Mouse (Mus musculus) T-helper 17 cell (primary cell): Measurements from ENCODE around the gene Cdc37.

Source experiments
- in situ Hi-C, 2 experiments: fragments of 300-600 bp; cut with MboI, MseI; formaldehyde crosslinking; loops; 1 replicate in 1 of 2; 2 replicates in 1 of 2; pipeline ENCODE4 v1.15.1; 2025; ENCODE audit warnings: high pct_unique_total_duplicates in 2 of 2

Gene Cdc37

DNA sequence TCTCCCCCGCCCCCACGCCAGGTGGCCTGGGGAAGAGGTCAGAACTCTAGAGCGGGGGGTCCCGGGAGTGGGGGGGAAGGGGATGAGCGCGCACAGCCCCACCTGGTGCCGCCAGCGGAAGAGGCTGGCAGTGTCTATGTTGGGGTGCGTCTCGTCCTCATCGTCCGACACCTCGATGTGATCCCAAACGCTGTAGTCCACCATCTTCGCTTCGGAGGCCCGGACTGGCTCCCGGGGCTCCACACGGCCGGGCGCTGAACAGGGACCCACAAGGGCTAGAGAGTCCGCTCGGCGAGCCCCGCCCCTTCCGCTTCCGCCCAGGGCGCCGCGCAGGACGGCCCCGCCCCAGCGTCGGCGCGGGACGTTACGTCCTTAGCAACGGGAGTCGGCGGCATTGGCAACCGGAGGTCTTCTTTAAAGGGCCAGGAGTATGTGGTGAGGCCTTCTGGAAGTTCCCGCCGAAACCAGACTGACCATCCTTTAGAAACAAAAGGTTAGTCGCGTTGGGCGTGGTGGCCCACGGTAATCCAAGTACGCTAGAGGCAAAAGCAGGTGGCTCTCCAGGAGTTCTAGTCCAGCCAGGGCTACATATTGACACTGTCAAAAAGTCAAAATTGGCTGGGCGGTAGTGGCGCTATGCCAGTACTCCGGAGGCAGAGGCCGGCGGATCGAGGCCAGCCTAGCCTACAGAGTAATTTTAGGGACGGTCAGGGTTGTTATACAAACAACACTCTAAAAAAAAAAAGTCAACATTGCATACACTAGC lies at the start of gene Cdc37:
Gene Cdc37, minus strand, starts transcription at position 329 of the 766 bp plus-strand sequence.
- in situ Hi-C loops: loop anchor here in 1 of 2 experiments (5.0 kb wide), 2 partner anchors 77 to 118 kb away; partner anchors contain the start of gene Icam5

DNA sequence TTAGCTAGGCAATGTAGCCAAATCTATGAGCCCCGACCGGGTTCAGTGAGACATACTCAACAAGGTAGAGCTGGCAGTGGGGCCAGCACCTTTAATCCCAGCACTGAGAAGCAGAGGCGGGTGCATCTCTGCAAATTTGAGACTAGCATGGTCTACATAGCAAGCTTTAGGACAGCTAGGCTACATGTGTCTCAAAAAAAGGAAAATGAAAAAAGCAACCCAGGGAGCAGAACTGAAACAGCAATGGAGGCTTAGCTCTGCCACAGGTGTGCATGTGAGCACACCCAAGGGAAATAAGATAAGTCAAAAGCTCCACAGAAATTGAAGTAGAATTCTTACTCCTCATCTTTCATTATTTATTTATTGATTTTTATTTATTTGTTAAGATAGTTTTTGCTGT lies 49.2 kb upstream of the Cdc37 start:
- in situ Hi-C loops: loop anchor here in 1 of 2 experiments (25.0 kb wide), 1 partner anchor 1988 kb away; no protein-coding TSS in a partner anchor

DNA sequence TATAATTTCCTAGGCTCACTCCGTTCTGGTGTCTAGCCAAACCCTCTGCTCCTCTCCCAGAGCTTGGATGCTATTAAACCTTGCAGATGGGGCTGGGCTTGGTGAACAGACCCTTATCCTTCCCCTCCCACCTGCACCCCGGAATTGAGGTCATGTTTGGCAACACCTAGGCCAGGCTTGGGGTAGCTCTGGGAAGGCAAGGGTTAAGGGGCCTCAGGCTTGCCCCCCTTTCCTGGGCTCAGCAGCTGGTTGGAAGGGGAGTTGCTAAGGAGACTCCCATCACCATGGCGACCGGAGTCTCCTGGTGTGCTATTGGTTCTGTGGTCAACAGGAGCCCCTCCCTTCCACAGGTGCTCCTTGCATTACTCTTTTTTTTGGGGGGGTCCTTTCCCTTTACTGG lies 48.2 kb upstream of the Cdc37 start:
- in situ Hi-C loops: loop anchor here in 1 of 2 experiments (25.0 kb wide), 1 partner anchor 1989 kb away; no protein-coding TSS in a partner anchor

DNA sequence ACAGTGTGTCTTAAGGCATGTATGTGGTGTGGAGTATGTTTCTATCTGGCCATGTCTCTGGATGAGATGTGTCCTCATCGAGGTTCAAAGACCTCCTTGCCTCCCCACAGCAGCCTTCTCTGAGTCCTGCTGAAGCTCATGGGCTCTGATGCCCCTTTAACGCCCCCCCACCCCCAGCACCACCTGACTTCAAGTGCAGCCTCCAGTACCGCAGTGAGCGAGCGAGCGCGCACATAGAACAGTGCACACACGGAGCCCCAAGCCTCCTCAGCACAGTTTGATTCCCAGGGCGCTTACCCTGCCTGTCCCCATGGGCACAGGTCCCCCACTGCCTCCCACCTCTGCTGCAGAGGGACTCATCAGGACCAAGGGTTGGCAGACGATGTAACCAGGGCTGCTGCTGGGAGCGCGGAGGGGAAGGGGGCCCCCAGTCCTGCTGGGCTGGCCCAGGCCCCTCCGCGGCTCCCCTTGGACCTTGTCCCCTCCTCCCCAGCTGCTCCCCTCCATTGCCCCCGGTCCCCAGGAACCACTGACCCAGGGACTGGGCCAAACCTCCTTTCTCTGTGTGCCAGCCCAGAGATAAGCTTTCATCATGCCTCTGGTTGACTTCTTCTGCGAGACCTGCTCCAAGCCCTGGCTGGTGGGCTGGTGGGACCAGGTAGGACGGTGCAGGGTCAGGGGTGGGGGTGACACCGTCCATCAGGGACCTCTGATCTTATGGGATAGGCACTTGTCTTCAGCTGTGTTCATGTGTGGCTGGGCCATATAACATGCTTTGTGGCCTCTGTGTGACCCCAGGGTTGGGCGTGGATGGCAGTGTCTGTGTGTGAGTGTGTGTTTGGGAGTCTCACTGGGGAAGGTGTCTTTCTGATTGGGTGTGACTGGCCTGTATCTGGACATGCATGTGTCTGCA lies 47.0 kb upstream of the Cdc37 start:
- in situ Hi-C loops: loop anchor here in 1 of 2 experiments (25.0 kb wide), 1 partner anchor 1991 kb away; no protein-coding TSS in a partner anchor

DNA sequence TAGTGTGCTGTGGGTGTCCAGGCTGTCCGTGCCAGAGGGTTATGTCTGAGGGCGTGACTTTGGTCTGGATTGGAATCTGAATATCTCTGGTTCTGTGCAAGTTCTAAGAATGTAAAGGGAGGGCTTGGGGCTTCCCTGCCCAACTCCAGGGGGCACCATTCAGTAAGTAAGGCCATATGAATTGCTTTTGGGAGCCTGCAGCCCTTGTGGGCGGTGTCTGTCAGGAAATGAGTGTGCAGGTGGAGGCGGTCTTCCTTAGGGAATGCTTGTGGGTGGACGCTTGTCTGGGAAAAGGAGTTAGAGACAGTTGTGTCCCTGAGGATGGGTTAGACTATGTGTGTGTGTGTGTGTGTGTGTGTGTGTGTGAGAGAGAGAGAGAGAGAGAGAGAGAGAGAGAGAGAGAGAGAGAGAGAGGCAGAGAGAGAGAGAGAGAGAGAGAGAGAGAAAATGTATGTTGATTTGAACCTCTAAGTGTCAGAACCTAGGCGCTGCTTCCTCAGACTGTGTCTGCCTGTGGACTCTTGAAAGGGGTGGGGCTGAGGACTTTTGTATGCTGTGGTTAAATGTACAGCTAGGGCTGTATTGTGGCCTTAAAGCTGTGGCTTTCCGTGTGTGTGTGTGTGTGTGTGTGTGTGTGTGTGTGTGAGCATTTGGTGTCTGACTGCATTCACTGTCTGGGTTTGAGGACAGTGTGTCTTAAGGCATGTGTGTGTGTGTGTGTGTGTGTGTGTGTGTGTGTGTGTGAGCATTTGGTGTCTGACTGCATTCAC lies 46.1 kb upstream of the Cdc37 start:
- in situ Hi-C loops: loop anchor here in 1 of 2 experiments (25.0 kb wide), 1 partner anchor 1991 kb away; no protein-coding TSS in a partner anchor

DNA sequence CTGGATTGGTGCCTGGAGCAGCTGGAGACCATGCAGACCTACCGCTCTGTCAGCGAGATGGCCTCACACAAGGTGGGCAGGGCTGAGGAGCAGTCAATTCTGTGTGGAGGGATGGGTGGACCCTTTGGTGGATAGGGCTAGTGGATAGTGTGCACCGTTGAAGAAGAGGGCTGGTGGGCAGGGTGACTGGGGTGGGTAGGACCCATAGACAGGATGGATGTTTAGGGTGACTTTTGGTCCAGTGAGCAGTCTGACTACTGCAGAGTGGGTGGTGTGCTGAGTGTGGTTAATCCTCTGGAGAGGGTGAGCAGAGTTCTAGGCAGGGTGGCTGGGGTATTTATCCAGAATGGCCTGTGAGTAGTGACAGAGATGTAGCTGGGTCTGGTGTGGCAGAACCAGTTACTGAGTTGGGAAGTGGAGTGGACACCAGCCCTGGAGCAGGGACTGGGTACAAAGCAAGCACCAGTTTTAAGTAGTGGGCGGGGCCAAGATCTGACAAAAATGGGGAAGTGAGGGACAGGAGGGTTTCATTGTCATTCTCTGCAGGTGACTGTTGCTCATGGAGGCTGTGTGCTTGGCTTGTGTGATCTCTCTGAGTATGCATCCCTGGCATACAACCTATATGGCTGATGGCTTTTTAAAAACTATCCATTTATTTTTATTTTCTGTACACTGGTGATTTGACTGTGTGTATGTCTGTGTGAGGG lies 45.2 kb upstream of the Cdc37 start:
- in situ Hi-C loops: loop anchor here in 1 of 2 experiments (25.0 kb wide), 1 partner anchor 1992 kb away; no protein-coding TSS in a partner anchor

DNA sequence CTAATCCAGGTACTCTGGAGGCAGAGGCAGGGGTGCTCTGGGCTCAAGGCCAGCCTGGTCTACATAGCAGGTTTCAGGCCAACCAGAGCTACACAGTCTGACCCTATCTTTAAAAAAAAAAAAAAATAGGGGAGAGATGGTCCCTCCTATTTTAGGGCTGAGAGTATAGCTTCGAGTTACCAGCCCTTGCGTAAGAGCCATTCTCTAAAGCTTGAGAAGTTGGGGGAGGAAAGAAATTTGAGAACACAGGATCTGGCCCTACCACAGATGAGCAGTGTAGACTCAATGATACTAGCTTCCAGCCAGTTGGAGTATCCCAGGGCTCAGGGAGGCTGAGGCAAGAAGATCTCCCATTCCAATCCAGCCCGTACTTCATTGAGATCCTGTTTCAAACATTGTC lies 44.0 kb upstream of the Cdc37 start:
- in situ Hi-C loops: loop anchor here in 1 of 2 experiments (25.0 kb wide), 1 partner anchor 1994 kb away; no protein-coding TSS in a partner anchor

DNA sequence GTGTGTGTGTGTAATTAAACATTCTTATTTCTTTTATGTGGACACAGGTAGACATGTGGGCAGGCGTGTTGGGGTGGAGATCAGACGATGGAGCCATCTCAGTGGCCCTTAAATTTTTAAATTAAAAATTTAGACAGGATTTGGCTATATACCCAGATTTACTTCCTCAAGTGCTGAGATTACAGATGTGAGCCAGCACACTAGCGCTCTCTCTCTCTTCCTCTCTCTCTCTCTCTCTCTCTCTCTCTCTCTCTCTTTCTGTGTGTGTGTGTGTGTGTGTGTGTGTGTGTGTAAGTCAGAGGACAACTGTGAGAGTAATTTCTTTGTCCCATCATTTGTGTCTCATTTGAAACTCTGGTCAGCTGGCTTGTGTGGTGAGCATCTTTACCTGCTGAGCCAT lies 40.9 kb upstream of the Cdc37 start:
- in situ Hi-C loops: loop anchor here in 1 of 2 experiments (25.0 kb wide), 1 partner anchor 1997 kb away; no protein-coding TSS in a partner anchor

DNA sequence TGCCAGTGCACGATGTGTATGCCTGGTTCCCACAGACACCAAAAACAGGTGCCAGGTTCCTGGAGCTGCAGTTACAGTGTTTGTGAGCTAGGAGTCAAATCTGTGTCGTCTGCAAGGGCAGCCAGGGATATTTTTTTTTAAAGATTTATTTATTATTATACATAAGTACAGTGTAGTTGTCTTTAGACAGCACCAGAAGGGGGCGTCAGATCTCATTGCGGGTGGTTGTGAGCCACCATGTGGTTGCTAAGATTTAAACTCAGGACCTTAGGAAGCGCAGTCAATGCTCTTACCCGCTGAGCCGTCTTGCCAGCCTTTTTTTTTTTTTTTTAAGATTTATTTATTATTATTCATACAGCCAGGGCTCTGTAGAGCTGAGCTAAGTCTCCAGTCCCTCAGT lies 40.1 kb upstream of the Cdc37 start:
- in situ Hi-C loops: loop anchor here in 1 of 2 experiments (25.0 kb wide), 1 partner anchor 1997 kb away; no protein-coding TSS in a partner anchor

DNA sequence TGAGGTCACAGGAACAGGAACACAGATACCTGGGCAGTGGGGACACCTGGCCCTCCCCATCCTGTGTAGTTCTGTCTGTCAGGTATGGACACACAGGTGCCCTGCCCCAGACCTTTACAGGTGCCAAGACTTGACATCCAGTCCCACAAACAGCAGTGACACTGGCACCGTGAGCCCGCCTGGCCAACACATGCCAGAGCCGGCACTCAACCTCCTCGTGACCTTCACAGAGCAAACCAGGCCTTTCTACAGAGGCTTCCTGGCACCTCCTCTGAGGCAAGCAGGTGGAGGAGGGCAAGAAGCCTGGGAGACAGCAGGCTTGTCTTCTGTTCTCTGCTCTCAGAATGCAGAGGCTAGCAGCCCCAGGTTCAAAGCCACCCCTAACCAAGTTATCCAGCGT lies 35.7 kb upstream of the Cdc37 start:
- in situ Hi-C loops: loop anchor here in 1 of 2 experiments (25.0 kb wide), 1 partner anchor 2002 kb away; no protein-coding TSS in a partner anchor

DNA sequence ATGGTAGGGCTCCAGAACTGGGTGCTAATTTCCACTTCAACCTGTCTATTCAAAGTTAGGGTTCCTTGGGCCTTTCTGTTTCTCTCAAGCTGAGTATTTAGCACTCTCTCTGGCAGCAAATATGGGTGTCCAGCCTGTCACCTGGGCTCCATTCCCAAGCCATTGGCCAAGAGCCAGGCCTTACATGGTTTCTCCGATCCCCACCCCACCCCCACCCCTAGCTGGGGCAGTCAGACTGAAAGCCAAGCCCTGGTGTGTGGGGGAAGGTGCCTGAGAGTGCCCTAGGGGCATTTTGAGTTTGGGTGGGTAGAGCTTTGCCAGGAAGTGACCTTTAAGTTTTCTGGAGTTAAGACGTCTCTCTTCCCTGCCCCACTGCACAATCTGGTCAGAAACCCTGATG lies 35.0 kb upstream of the Cdc37 start:
- in situ Hi-C loops: loop anchor here in 1 of 2 experiments (25.0 kb wide), 1 partner anchor 2003 kb away; no protein-coding TSS in a partner anchor

DNA sequence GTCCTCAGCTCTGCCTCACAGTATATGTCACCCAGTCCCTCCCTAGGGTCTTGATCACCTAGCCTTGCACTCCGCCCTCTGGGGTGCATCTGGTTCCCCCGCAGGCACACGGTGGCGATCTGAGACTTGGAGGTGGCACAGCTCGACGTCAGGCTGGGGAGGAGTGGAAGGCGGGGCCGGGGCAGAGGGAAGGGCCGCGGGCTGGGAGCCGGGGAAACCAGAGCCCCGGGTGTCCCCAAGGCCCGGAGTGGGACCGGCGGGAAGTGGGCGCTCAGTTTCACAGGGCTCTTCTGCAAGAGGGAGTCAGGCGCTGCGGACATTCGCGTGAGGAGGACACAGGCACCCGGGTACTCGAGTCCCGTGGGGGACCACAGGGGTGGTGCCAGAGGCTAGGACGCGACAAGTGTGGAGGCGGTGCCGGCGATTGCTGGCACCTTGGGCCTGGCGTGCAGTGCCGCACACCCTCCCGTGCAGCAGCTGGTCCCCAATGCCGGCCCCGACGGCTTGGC lies 34.2 kb upstream of the Cdc37 start:
- in situ Hi-C loops: loop anchor here in 1 of 2 experiments (25.0 kb wide), 1 partner anchor 2003 kb away; no protein-coding TSS in a partner anchor

DNA sequence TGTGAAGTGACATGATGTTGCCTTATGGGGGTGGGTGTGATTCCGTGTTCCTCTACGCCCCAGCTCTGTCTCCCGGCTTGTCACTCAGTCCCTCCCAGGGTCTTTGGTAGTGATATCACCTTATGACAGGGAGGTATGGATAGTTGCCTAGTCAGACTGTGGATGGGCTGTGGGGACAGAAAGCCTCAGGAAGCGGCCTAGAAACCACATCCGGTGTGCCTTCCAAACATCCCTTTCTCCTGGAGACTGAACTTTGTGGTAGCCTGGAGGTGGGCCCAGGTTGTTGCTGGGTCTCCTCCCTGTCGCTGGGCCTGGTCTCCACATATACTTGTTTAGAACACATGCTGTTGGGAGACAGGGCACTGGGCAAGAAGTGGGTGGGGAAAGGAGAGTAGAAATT lies 33.6 kb upstream of the Cdc37 start:
- in situ Hi-C loops: loop anchor here in 1 of 2 experiments (25.0 kb wide), 1 partner anchor 2004 kb away; no protein-coding TSS in a partner anchor

DNA sequence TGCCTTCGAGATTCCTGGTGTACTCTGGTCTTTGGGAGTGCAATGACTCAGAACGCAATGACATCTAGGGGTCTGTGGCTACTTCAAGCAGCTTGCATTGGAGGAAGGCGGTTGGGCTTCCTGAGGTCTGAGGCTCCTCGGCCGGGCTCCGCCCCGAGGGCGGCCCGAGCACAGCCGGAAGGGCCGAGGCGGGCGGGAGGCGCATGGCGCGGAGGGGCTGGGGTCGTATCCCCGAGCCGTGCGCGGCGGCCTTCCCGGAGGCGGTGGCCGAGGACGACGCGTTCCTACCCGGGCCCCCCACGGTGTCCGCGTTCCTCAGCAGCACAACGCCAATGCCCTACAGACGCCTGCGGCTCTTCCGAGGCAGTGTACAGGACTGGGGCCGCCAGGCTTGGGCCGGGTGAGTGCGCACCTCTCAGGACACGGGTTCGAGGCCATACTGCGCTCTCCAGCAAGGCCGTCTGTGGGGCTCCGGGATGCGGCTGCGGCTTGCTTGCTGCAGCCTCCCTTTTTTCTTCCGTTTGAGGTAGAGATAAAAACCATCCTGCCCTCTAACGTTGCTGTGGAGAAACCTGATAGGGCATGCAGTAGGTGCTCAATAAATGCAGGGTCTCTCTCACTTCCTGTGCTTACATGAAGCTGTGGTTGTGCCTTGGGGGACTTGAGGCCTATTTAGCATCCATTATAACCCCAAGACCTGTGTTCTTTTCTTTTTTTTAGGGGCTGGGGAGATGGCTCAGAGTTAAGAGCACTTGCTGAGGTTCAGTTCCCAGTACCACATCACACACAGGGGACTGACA lies 31.8 kb upstream of the Cdc37 start:
- in situ Hi-C loops: loop anchor here in 1 of 2 experiments (25.0 kb wide), 1 partner anchor 2006 kb away; no protein-coding TSS in a partner anchor

DNA sequence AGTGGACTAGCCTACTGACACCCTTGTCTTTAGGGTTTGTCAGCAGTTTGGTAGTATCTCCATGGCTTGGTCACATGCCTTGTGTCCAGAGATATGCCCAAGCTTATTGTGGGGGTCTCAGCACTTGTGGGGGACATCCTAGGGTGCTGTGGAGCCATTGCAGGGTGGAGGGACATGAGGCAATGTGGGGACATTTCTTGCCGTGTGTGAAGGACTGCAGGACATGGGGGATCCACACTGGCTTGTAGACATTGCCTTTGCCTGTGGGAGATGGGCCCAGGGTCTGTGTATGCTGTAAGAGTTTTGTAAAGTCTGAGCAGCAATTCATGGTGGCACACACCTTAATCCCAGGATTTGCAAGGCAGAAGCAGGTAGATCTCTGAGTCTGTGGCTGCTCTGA lies 31.1 kb upstream of the Cdc37 start:
- in situ Hi-C loops: loop anchor here in 1 of 2 experiments (25.0 kb wide), 1 partner anchor 2006 kb away; no protein-coding TSS in a partner anchor

DNA sequence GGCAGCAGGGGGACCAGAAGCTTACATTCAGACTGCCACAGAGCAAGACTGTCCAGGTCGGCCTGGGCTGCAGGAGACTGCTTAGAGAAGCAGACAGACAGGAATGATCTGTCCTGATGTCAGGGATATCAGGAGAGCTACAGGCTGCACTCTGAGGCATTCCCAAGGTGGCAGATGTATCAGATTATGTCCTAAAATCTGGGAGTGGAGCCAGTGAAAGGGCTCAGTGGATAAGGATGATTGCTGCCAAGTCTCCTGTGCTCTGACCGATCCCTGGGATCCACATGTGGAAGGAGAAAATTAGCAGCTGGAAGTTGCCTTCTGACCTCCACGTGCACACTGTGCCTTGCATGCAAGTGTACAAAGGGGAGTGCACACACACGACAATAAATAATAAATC lies 30.6 kb upstream of the Cdc37 start:
- in situ Hi-C loops: loop anchor here in 1 of 2 experiments (25.0 kb wide), 1 partner anchor 2007 kb away; no protein-coding TSS in a partner anchor

DNA sequence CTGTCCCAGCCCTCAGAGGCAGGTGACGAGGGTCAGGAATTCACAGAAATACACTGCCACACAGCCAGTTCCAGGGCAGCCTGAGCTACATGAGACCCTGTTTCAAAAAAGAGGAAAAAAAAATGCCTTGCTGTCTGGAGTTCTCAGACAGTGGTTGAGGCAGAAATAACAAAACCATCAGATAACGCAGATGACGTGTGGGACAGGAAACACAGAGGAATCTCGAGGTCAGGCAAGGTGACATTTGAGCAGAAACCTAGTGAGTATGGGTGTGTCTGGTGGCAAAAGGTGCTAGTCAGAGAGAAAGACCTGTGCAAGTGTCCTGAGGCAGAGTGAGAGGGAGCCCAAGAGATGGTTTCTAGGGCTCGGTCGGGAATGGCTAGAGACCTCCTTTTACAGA lies 22.6 kb upstream of the Cdc37 start:
- in situ Hi-C loops: no loop called here

DNA sequence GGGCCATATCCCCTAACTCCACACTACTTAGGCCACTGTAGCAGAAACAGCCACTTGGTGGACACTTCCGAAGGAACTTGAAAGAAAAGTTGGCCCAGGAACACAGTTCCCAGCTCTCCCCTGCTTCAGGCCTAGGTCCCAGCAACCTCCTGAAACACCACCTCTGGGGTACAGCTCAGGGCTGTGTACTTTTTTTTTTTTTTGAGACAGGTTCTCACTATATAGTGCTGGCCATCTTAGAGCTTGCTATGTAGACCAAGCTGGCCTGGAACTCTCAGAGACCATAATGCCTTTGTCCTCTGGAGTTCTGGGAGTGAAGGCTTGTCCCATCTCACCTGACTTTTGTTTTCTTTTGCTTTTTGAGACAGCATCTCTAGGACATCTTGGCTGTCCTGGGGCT lies 19.4 kb upstream of the Cdc37 start:
- in situ Hi-C loops: no loop called here
